Mouse (Mus musculus) limb, embryonic 13.5 days (tissue): ENCODE data around the gene Rpl27. TPM values are rescaled to one million over a fixed set of nuclear protein-coding genes. Genes with fewer than 3 reads are reported as not detected.
"Not testable (repeated sequence)": the region's sequence is repeated elsewhere in the genome, so short reads cannot be mapped to it uniquely, and the experiment has no call there.

ENCODE experiments used
- ATAC-seq: fragments of 200-750 bp; cut with Nextera tagmentation; 2 replicates; pipeline ENCODE4 v1.8.0; 2017; ENCODE audit warnings: low read depth, moderate number of reproducible peaks, moderate TSS enrichment; ENCODE audit not compliant: low FRiP score
- H3K27ac ChIP-seq: fragments of 300-500 bp; sonication (generic); 2 replicates; pipeline ENCODE4 v1.5.1; 2015; ENCODE audit warnings: inconsistent platforms, mild to moderate bottlenecking, moderate library complexity
- H3K27me3 ChIP-seq: fragments of 300-500 bp; sonication (generic); 2 replicates; pipeline ENCODE4 v1.6.1; 2015; ENCODE audit warnings: mild to moderate bottlenecking, inconsistent platforms
- H3K36me3 ChIP-seq: fragments of 300-500 bp; sonication (generic); 2 replicates; pipeline ENCODE4 v1.6.1; 2015; ENCODE audit warnings: inconsistent platforms, mild to moderate bottlenecking, moderate library complexity
- H3K4me1 ChIP-seq: fragments of 300-500 bp; sonication (generic); 2 replicates; pipeline ENCODE4 v1.6.1; 2015; ENCODE audit warnings: inconsistent platforms
- H3K4me2 ChIP-seq: fragments of 300-500 bp; sonication (generic); replicated peaks from 2 replicates; pipeline ENCODE4 v1.6.1; 2015; ENCODE audit warnings: inconsistent platforms, mild to moderate bottlenecking, moderate library complexity
- H3K4me3 ChIP-seq: fragments of 300-500 bp; sonication (generic); 2 replicates; pipeline ENCODE4 v1.5.1; 2015; ENCODE audit warnings: moderate library complexity, mild to moderate bottlenecking, inconsistent platforms
- H3K9ac ChIP-seq: fragments of 300-500 bp; sonication (generic); 2 replicates; pipeline ENCODE4 v1.6.1; 2015; ENCODE audit warnings: mild to moderate bottlenecking, inconsistent platforms
- H3K9me3 ChIP-seq: fragments of 300-500 bp; sonication (generic); 2 replicates; pipeline ENCODE4 v1.6.1; 2016; ENCODE audit warnings: inconsistent platforms
- WGBS: fragments of 180-500 bp; shearing (Covaris S2); methylation state at CpG from one replicate; pipeline ENCODE4 v1.1.7; 2015; 5-methylcytosine and 5-hydroxymethylcytosine counted together
- polyA plus RNA-seq: library from polyadenylated mRNA; unstranded; fragments of >200 nt; fragmentation: Nextera tagmentation; extraction: Ambion mirVana; gene quantifications from 2 replicates; pipeline ENCODE4 v1.2.1, GENCODE M21; 2015

Rpl27 gene
- polyA plus RNA-seq, 1 experiment from 2014 or later: 328 TPM

- ATAC-seq: no peak
- H3K4me2 ChIP-seq: peak overlapping the region; percentile 95
- peaks cover 20% of the 10 kb centered on the region for H3K36me3 ChIP-seq
- H3K4me1 ChIP-seq: peaks cover 27% of the 10 kb centered on the region
- H3K4me3 ChIP-seq: peak overlapping the region; percentile 75
- no peaks in the 10 kb centered on the region for H3K27me3 ChIP-seq
- no peaks in the 10 kb centered on the region for H3K9me3 ChIP-seq
- 62% methylated on average over 8 of the region's 8 CpGs for WGBS
- H3K9ac ChIP-seq: peak overlapping the region; percentile 79
- no peak overlapping the region for H3K27ac ChIP-seq
Measured at GRCm38 (mm10) chr11:101426165-101426564, 15.9 kb upstream of the Rpl27 start.

- H3K36me3 ChIP-seq: peaks cover 67% of the 10 kb centered on the region
- H3K27ac ChIP-seq: no peak overlapping the region
- H3K4me3 ChIP-seq: no peak overlapping the region
- H3K27me3 ChIP-seq: no peaks in the 10 kb centered on the region
- WGBS: 90% methylated on average over 9 of the region's 9 CpGs
- no peaks in the 10 kb centered on the region for H3K9me3 ChIP-seq
- ATAC-seq: no peak
- peaks cover 8% of the 10 kb centered on the region for H3K4me1 ChIP-seq
- H3K4me2 ChIP-seq: no peak overlapping the region
- H3K9ac ChIP-seq: no peak overlapping the region
Measured at GRCm38 (mm10) chr11:101431327-101431726, 10.8 kb upstream of the Rpl27 start.

- no peak overlapping the region for H3K9ac ChIP-seq
- no peaks in the 10 kb centered on the region for H3K4me1 ChIP-seq
- no peak overlapping the region for H3K27ac ChIP-seq
- no peaks in the 10 kb centered on the region for H3K9me3 ChIP-seq
- H3K27me3 ChIP-seq: no peaks in the 10 kb centered on the region
- no peak for ATAC-seq
- no peak overlapping the region for H3K4me2 ChIP-seq
- 90% methylated on average over 13 of the region's 13 CpGs for WGBS
- H3K36me3 ChIP-seq: peaks cover 67% of the 10 kb centered on the region
- H3K4me3 ChIP-seq: no peak overlapping the region
Measured at GRCm38 (mm10) chr11:101433396-101433795, 8.7 kb upstream of the Rpl27 start.

DNA sequence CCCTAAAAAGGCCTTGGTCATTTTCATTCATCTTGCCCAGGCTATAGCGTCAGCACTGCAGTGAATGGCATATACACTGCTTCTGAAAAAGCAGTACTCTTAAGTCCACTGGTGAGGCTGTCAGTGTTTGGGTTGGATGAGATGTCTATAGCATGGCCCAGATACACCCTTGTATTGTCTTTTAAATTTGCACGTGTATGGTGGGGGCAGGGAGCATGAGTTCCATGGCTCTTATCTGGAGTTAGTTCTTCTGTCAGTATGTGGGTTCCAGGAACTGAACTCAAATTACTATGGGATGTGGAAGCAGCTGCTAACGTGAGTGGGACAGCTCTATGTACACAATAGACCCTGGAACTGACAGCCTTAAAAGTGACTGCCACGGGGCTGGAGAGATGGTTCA is 6.3 kb upstream of the Rpl27 start:
- H3K9ac ChIP-seq: no peak overlapping the region
- no peak overlapping the region for H3K4me3 ChIP-seq
- WGBS: 86% methylated on average over 4 of the region's 4 CpGs
- H3K4me2 ChIP-seq: no peak overlapping the region
- H3K4me1 ChIP-seq: no peaks in the 10 kb centered on the region
- H3K36me3 ChIP-seq: peaks cover 51% of the 10 kb centered on the region
- no peak for ATAC-seq
- no peaks in the 10 kb centered on the region for H3K27me3 ChIP-seq
- H3K9me3 ChIP-seq: no peaks in the 10 kb centered on the region
- no peak overlapping the region for H3K27ac ChIP-seq

DNA sequence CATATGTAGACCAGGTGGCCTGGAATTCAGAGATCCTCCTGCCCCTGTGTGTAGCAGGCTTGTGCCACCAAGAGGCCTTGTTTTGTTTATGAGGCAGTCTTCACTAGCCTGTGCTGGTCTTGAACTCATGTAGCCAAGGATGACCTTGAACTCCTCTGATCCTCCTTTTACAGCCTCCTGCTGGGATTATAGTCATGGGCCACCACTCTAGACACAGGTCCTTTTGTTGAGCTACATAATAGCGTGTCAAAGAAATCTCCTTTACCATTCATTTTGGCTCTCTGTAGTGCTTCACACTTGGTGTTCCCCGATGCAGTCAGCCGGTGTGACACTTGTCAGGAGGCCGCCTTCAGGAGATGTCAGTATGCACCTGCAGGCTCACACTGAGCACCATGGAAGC is 5.2 kb upstream of the Rpl27 start:
- Histone ChIP-seq H3K27me3 (no peaks in the 10 kb centered on the region), H3K4me3 (no peak overlapping the region), H3K36me3 (peaks cover 40% of the 10 kb centered on the region), H3K27ac (no peak overlapping the region), H3K9ac (no peak overlapping the region), H3K4me2 (no peak overlapping the region), H3K9me3 (no peaks in the 10 kb centered on the region), H3K4me1 (no peaks in the 10 kb centered on the region)
- WGBS: 85% methylated on average over 4 of the region's 4 CpGs
- no peak for ATAC-seq

- not testable (repeated sequence) for H3K9ac ChIP-seq, H3K4me3 ChIP-seq, ATAC-seq, H3K27me3 ChIP-seq, H3K9me3 ChIP-seq, H3K4me2 ChIP-seq, H3K27ac ChIP-seq, H3K4me1 ChIP-seq
- peaks cover 31% of the 10 kb centered on the region for H3K36me3 ChIP-seq
- WGBS: 54% methylated on average over 3 of the region's 3 CpGs
Measured at GRCm38 (mm10) chr11:101438006-101438405, 4.1 kb upstream of the Rpl27 start.

- H3K4me3 ChIP-seq: peak overlapping the region; percentile 85
- H3K9ac ChIP-seq, ATAC-seq, H3K27ac ChIP-seq, H3K9me3 ChIP-seq, H3K27me3 ChIP-seq: not testable (repeated sequence)
- 36% methylated on average over 15 of the region's 15 CpGs for WGBS
- H3K4me1 ChIP-seq: peaks cover 20% of the 10 kb centered on the region
- peaks cover 24% of the 10 kb centered on the region for H3K36me3 ChIP-seq
- H3K4me2 ChIP-seq: peak overlapping the region; percentile 57
Measured at GRCm38 (mm10) chr11:101441450-101442126, 510 bp upstream of the Rpl27 start.

- 0 out of 2 replicates have a peak, but pooled peaks have one; percentile 0 for ATAC-seq
- WGBS: under 1% methylated on average over 14 of the region's 14 CpGs
- H3K4me2 ChIP-seq: peak overlapping the region; percentile 96
Measured at GRCm38 (mm10) chr11:101442760-101443159, 662 bp downstream of the Rpl27 start.

DNA sequence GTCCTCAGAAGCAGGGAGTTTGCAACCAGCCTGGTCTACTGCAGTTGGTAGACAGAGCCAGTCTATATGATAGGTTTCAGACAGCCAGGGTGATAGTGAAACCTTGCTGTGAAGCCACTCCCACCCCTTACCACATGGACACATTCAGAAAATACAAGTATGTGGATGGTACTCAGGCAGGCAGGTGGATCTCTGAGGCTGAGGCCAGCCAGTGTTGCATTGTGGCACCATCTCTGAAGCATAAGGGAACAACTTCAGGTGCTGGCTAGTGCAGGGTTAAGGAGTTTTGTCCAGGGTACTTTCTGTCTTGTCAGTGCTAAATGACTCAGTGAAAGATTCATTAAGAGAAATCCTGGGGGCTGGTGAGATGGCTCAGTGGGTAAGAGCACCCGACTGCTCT is 4.2 kb downstream of the Rpl27 start:
- 81% methylated on average over 1 of the region's 1 CpGs for WGBS
- ATAC-seq: no peak

More at GRCm38 (mm10) chr11:101442760-101443159, 662 bp downstream of the Rpl27 start:
- Histone ChIP-seq H3K9ac (peak overlapping the region; percentile 98), H3K4me1 (peaks cover 20% of the 10 kb centered on the region), H3K27ac (peak overlapping the region; percentile 95), H3K9me3 (no peaks in the 10 kb centered on the region), H3K4me3 (peak overlapping the region; percentile 85), H3K27me3 (no peaks in the 10 kb centered on the region), H3K36me3 (peaks cover 27% of the 10 kb centered on the region)

DNA sequence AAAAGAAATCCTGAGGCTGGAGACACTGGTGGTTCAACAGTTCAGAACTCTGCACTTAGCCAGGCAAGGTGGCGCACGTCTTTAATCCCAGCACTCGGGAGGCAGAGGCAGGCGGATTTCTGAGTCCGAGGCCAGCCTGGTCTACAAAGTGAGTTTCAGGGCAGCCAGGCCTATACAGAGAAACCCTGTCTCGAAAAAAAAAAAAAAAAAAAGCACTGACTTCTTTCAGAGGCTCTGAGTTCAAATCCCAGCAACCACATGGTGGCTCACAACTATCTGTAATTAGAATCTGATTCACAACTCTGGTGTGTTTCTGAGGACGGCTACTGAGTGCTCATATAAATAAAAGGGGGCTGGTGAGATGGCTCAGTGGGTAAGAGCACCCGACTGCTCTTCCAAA is 4.8 kb downstream of the Rpl27 start:
- H3K4me2 ChIP-seq, ATAC-seq, H3K4me3 ChIP-seq, H3K27me3 ChIP-seq, H3K9ac ChIP-seq, H3K9me3 ChIP-seq, H3K27ac ChIP-seq: not testable (repeated sequence)
- H3K4me1 ChIP-seq: peaks cover 33% of the 10 kb centered on the region
- peaks cover 27% of the 10 kb centered on the region for H3K36me3 ChIP-seq
- 90% methylated on average over 8 of the region's 8 CpGs for WGBS

More for the DNA sequence above, 4.2 kb downstream of the Rpl27 start:
- Histone ChIP-seq H3K27me3 (no peaks in the 10 kb centered on the region), H3K36me3 (peaks cover 27% of the 10 kb centered on the region), H3K9me3 (no peaks in the 10 kb centered on the region), H3K4me3 (no peak overlapping the region), H3K4me1 (peaks cover 33% of the 10 kb centered on the region), H3K27ac (no peak overlapping the region), H3K9ac (no peak overlapping the region), H3K4me2 (no peak overlapping the region)

DNA sequence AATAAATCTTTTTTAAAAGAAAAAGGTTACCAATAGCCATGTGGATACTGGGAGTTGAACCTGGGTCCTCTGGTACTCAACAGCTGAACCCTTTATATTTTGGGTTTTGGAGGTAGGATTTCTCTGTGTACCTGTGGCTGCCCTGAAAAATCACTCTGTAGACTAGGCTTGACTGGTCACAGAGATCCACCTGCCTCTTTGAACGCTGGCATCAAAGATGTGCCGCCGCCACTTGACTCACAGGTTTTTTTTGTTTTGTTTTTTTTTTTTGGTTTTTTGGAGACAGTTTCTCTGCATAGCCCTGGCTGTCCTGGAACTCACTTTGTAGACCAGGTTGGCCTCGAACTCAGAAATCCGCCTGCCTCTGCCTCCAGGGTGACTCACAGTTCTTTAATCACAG is 5.7 kb downstream of the Rpl27 start:
- Histone ChIP-seq H3K4me3 (peak overlapping the region; percentile 42), H3K4me1 (peaks cover 33% of the 10 kb centered on the region), H3K9ac (no peak overlapping the region), H3K27me3 (no peaks in the 10 kb centered on the region), H3K36me3 (peaks cover 27% of the 10 kb centered on the region), H3K27ac (peak overlapping the region; percentile 72; the same call in 1 of the 2 replicates), H3K4me2 (peak overlapping the region; percentile 60; the same call in 1 of the 2 replicates), H3K9me3 (no peaks in the 10 kb centered on the region)
- ATAC-seq: no peak
- 79% methylated on average over 5 of the region's 5 CpGs for WGBS

DNA sequence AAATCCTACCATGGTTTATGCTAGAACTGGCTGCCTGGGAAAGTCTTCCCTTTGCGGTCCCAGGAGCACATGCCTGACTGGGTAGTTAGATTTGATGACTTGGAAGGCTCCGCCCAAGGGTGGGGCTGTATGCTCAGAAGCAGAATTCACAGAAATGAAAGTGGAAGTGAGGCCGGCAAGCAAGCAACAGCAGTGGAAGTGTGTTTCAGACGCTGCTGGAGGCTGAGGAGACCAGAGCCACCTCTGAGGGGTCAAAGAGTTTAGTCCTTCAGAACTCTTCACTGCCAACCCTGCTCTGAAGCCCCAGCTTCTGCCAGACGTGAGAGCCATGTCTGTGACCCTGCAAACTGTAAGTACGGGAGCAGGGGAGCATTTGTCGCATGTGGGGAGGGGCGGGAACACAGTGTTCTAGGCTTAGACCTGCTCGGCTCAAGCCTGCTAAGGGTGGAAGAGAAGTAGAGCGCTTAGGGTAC is 6.2 kb downstream of the Rpl27 start, which contains the start of gene Ifi35:
Ifi35 (plus strand) TSS at position 134 of the 473 bp plus-strand sequence.
- H3K4me1 ChIP-seq: peaks cover 29% of the 10 kb centered on the region
- no peaks in the 10 kb centered on the region for H3K27me3 ChIP-seq
- peak within 1 kb of the TSS; percentile 62 for H3K9ac ChIP-seq
- peak within 1 kb of the TSS; percentile 72; the same call in 1 of the 2 replicates for H3K27ac ChIP-seq
- peak within 1 kb of the TSS; percentile 60 for H3K4me2 ChIP-seq
- H3K36me3 ChIP-seq: peaks cover 27% of the 10 kb centered on the region
- peak; percentile 59 for ATAC-seq
- H3K4me3 ChIP-seq: peak within 1 kb of the TSS; percentile 42
- WGBS: 25% methylated on average over 10 of the region's 10 CpGs
- H3K9me3 ChIP-seq: no peaks in the 10 kb centered on the region
